Mouse (Mus musculus) ES-Bruce4 (cell line): ENCODE measurements around the gene Hist1h2bg.

Source experiments
- CTCF ChIP-seq: IDR thresholded peaks from one replicate; pipeline ENCODE4 v1.8.1; 2011; ENCODE audit warnings: low read depth, low read length
- POLR2A ChIP-seq: IDR thresholded peaks from one replicate; pipeline ENCODE4 v1.8.1; 2011; ENCODE audit warnings: low read length; ENCODE audit not compliant: insufficient read depth

DNA sequence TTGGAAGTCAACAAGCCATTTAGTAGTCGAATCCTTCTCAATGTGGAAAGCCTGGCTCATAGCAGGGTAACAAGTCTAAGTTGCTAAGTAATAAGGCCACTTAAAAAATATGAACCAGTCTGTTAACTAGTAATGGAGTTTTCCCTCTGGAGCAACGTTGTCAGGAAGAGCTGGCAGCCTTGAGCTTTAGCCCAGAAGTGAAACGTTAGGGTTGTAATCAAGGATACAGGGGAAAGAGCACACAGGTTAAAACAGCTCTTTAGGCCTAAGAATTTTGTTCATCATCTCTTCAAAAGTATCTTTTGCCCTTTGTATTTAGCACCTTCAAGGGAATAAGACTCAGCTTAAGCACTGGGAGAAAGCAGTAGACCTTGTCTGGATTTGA lies 20.4 kb upstream of the Hist1h2bg start:
- TF ChIP-seq CTCF = no peak
- no peak for TF ChIP-seq POLR2A
